Mouse (Mus musculus): ENCODE measurements around the gene Rapgef1. TPM values are rescaled to one million over a fixed set of nuclear protein-coding genes. Genes with fewer than 3 reads are reported as not detected.

The Rapgef1 gene
- polyA plus RNA-seq, 1 experiment from 2014 or later: 15.9 TPM

DNA sequence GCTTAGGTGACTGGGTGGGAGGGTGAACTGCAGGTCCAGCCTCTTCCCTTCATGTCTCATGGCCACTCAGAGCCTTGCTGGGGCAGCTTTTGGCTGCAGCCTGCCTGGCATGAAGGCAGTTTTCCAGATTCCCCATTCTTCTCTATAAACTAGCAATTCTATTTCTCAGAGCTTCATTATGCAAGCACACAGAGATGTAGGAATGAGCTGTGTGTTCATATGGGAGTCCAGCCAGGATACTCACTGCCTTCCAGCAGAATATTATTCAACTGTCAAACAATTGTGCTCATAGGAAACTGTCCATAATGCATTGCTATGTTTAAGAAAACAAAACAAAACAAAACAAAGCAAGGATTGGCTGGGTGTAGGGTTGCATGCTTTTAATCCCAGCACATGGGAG lies 50.2 kb downstream of the Rapgef1 start:
- Histone ChIP-seq H3K27ac (no peak overlapping the region), H3K9ac (no peak overlapping the region), H3K36me3 (no peaks in the 10 kb centered on the region), H3K4me2 (replicated peaks) (no peak overlapping the region), H3K27me3 (no peaks in the 10 kb centered on the region), H3K9me3 (no peaks in the 10 kb centered on the region), H3K4me3 (no peak overlapping the region), H3K4me1 (peaks cover 33% of the 10 kb centered on the region)
- no peak for ATAC-seq (ENCODE audit: low FRiP score, low read depth)

GRCm38 (mm10) chr2:29670231-29670991 lies 50.9 kb downstream of the Rapgef1 start:
- H3K27ac ChIP-seq: no peak overlapping the region
- no peak overlapping the region for H3K4me3 ChIP-seq
- H3K27me3 ChIP-seq: no peaks in the 10 kb centered on the region
- no peak for ATAC-seq (ENCODE audit: low FRiP score, low read depth)
- H3K9me3 ChIP-seq: no peaks in the 10 kb centered on the region
- no peaks in the 10 kb centered on the region for H3K36me3 ChIP-seq
- no peak overlapping the region; the same call in 1 of the 2 replicates for H3K9ac ChIP-seq
- WGBS: 64% methylated on average over 9 of the region's 9 CpGs
- peaks cover 33% of the 10 kb centered on the region for H3K4me1 ChIP-seq
- H3K4me2 ChIP-seq (replicated peaks): no peak overlapping the region

DNA sequence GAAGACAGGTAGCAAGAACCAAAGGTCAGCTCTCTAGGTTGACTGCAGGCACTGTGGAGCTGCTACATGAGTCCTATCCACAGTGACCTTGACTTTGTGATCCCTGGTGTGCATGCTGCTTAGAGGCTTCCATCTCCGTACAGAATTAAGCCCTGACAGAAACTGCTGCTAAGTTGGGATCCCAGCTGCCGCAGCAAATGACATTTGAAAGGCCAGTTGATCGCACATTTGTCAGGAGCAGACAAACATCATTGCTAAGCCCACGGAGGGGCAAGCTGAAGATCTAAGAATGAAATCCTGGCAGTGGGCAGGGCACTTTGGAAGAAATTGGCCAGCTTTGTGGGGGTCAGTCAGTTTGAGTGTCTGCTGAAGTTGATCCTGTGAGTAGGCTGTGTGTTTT lies 51.9 kb downstream of the Rapgef1 start:
- Histone ChIP-seq H3K4me2 (replicated peaks) (no peak overlapping the region), H3K9me3 (no peaks in the 10 kb centered on the region), H3K27me3 (no peaks in the 10 kb centered on the region), H3K9ac (no peak overlapping the region), H3K36me3 (no peaks in the 10 kb centered on the region), H3K4me3 (no peak overlapping the region), H3K27ac (no peak overlapping the region), H3K4me1 (peaks cover 25% of the 10 kb centered on the region)
- ATAC-seq (ENCODE audit: low FRiP score, low read depth): no peak
- WGBS: 71% methylated on average over 4 of the region's 4 CpGs

- H3K9ac ChIP-seq: no peak overlapping the region
- no peak overlapping the region for H3K4me3 ChIP-seq
- no peaks in the 10 kb centered on the region for H3K9me3 ChIP-seq
- 88% methylated on average over 3 of the region's 3 CpGs for WGBS
- peaks cover 20% of the 10 kb centered on the region for H3K4me1 ChIP-seq
- H3K36me3 ChIP-seq: no peaks in the 10 kb centered on the region
- no peak overlapping the region for H3K27ac ChIP-seq
- no peak overlapping the region for H3K4me2 ChIP-seq (replicated peaks)
- no peak for ATAC-seq (ENCODE audit: low FRiP score, low read depth)
- H3K27me3 ChIP-seq: no peaks in the 10 kb centered on the region
Measured at GRCm38 (mm10) chr2:29671856-29672255, 52.3 kb downstream of the Rapgef1 start.

DNA sequence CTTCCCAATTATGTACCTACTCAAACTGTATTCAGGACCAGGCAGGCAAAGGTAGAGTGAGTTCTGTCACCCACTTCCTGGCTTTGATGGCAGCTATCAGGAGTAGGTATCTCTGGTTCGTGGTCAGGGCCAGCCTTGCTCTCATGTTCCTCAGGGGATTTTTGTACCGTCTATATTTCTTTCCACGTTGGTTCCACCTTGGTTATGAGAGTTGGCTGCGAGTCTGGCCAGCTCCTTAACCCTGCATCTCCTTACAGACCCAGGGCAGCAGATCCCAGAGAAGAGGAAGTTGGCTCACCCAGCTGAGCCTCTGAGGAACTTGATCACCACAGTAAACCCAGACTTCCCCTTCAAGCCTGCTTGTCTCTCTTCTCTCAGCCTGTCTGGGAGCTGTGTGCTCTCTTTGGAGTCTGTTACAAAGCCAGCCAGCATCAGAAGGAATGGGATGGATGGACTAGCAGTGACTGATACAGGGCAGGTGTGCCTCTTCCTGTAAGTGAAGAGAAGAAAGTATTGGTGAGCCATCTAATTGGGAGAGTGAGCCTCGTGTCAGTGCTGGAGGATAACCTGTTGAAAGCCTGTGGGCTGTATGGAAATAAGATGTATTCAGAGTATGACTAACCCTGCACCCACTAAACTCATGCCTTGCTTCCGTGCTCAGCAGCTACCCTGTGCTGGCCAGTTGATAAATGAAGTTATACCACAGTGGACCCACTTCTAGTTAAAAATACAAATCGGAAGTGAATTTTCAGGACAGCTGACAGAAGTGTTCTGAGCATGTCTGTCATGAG lies 53.4 kb downstream of the Rapgef1 start:
- ATAC-seq (ENCODE audit: low FRiP score, low read depth): no peak
- 87% methylated on average over 7 of the region's 7 CpGs for WGBS
- H3K4me1 ChIP-seq: peaks cover 15% of the 10 kb centered on the region; the same call in 1 of the 2 replicates
- no peak overlapping the region for H3K4me2 ChIP-seq (replicated peaks)
- H3K27me3 ChIP-seq: no peaks in the 10 kb centered on the region
- no peaks in the 10 kb centered on the region for H3K36me3 ChIP-seq
- no peak overlapping the region for H3K9ac ChIP-seq
- H3K4me3 ChIP-seq: no peak overlapping the region
- no peak overlapping the region for H3K27ac ChIP-seq
- H3K9me3 ChIP-seq: no peaks in the 10 kb centered on the region

- Histone ChIP-seq H3K9me3 (no peaks in the 10 kb centered on the region), H3K27me3 (no peaks in the 10 kb centered on the region), H3K36me3 (peaks cover 4% of the 10 kb centered on the region), H3K9ac (no peak overlapping the region), H3K4me3 (no peak overlapping the region), H3K4me2 (replicated peaks) (no peak overlapping the region), H3K27ac (no peak overlapping the region), H3K4me1 (peaks cover 13% of the 10 kb centered on the region; the same call in 1 of the 2 replicates)
- ATAC-seq (ENCODE audit: low FRiP score, low read depth): no peak
- WGBS: 77% methylated on average over 11 of the region's 11 CpGs
Measured at GRCm38 (mm10) chr2:29674087-29674486, 54.6 kb downstream of the Rapgef1 start.

GRCm38 (mm10) chr2:29674545-29674944 lies 55.0 kb downstream of the Rapgef1 start:
- H3K9me3 ChIP-seq: no peaks in the 10 kb centered on the region
- whole genome bisulfite sequencing: 62% methylated on average over 2 of the region's 2 CpGs
- H3K27me3 ChIP-seq: no peaks in the 10 kb centered on the region
- no peak for ATAC-seq (ENCODE audit: low FRiP score, low read depth)
- no peak overlapping the region for H3K27ac ChIP-seq
- H3K4me3 ChIP-seq: no peak overlapping the region
- H3K4me1 ChIP-seq: peaks cover 13% of the 10 kb centered on the region; the same call in 1 of the 2 replicates
- peaks cover 8% of the 10 kb centered on the region for H3K36me3 ChIP-seq
- H3K4me2 ChIP-seq (replicated peaks): no peak overlapping the region
- H3K9ac ChIP-seq: no peak overlapping the region

DNA sequence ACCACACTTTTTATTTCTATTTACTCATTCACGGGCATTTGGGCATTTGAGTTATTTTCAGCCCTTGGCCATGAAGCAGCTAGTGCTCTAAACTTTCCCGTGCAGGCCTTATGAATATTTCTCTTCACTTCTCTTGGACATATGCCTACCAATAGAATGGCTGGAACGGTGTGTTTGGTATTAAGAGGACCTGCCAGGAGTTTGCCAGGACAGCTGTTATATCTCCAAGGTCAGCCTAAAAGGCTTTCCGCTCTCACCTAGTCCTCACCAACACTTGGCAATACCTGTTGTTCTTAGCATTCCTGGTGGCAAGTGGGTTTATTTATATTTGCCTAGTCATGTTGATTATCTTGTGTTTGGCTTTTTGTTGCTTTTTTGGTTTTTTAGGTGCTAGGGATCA lies 56.3 kb downstream of the Rapgef1 start:
- Histone ChIP-seq H3K27ac (no peak overlapping the region), H3K4me2 (replicated peaks) (no peak overlapping the region), H3K4me1 (0 out of 2 replicates have a peak, but pooled peaks cover 4% of the 10 kb centered on the region), H3K9ac (no peak overlapping the region), H3K4me3 (no peak overlapping the region), H3K9me3 (no peaks in the 10 kb centered on the region), H3K27me3 (no peaks in the 10 kb centered on the region), H3K36me3 (peaks cover 13% of the 10 kb centered on the region)
- WGBS: 85% methylated on average over 4 of the region's 4 CpGs
- ATAC-seq (ENCODE audit: low FRiP score, low read depth): no peak

- no peaks in the 10 kb centered on the region for H3K27me3 ChIP-seq
- no peak overlapping the region for H3K27ac ChIP-seq
- WGBS: 55% methylated on average over 6 of the region's 6 CpGs
- H3K4me1 ChIP-seq: no peaks in the 10 kb centered on the region
- H3K4me3 ChIP-seq: no peak overlapping the region
- H3K9me3 ChIP-seq: no peaks in the 10 kb centered on the region
- ATAC-seq (ENCODE audit: low FRiP score, low read depth): no peak
- no peak overlapping the region for H3K4me2 ChIP-seq (replicated peaks)
- H3K36me3 ChIP-seq: peaks cover 15% of the 10 kb centered on the region
- no peak overlapping the region for H3K9ac ChIP-seq
Measured at GRCm38 (mm10) chr2:29676513-29676912, 57.0 kb downstream of the Rapgef1 start.

DNA sequence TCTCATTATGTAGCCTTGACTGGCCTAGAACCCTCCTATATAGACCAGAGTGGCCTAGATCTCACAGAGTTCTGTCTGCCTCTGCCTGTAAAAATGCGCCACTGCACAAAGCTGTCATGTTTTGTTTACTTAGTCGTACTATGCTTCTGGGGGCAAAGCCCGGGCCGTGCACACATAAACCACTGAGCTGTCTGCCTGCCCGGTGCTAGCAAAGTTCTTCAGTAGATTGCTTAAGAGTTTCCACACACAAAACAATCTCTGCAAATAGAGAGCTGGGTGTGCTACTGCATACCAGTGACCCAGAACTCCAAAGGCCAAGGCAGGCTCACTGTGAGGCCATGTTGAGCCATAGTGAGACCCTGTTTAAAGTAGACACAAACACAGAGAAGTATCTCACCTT lies 58.3 kb downstream of the Rapgef1 start:
- H3K9ac ChIP-seq: no peak overlapping the region
- no peak overlapping the region for H3K27ac ChIP-seq
- no peak overlapping the region for H3K4me2 ChIP-seq (replicated peaks)
- no peaks in the 10 kb centered on the region for H3K4me1 ChIP-seq
- no peaks in the 10 kb centered on the region for H3K9me3 ChIP-seq
- 81% methylated on average over 5 of the region's 5 CpGs for WGBS
- ATAC-seq (ENCODE audit: low FRiP score, low read depth): no peak
- H3K4me3 ChIP-seq: no peak overlapping the region
- peaks cover 18% of the 10 kb centered on the region for H3K36me3 ChIP-seq
- H3K27me3 ChIP-seq: no peaks in the 10 kb centered on the region

GRCm38 (mm10) chr2:29678524-29678923 lies 59.0 kb downstream of the Rapgef1 start:
- Histone ChIP-seq H3K9ac (no peak overlapping the region), H3K36me3 (peaks cover 22% of the 10 kb centered on the region), H3K9me3 (no peaks in the 10 kb centered on the region), H3K27me3 (no peaks in the 10 kb centered on the region), H3K4me1 (no peaks in the 10 kb centered on the region), H3K4me3 (no peak overlapping the region), H3K4me2 (replicated peaks) (no peak overlapping the region), H3K27ac (no peak overlapping the region)
- ATAC-seq (ENCODE audit: low FRiP score, low read depth): no peak
- WGBS: 69% methylated on average over 3 of the region's 3 CpGs

- 85% methylated on average over 6 of the region's 6 CpGs for WGBS
- Histone ChIP-seq H3K9ac (no peak overlapping the region), H3K36me3 (peaks cover 22% of the 10 kb centered on the region), H3K4me1 (no peaks in the 10 kb centered on the region), H3K27ac (no peak overlapping the region), H3K27me3 (no peaks in the 10 kb centered on the region), H3K4me3 (no peak overlapping the region), H3K9me3 (no peaks in the 10 kb centered on the region), H3K4me2 (replicated peaks) (no peak overlapping the region)
- no peak for ATAC-seq (ENCODE audit: low FRiP score, low read depth)
Measured at GRCm38 (mm10) chr2:29679710-29680584, 60.4 kb downstream of the Rapgef1 start.

Data from limb, embryonic 13.5 days (tissue).